Mouse (Mus musculus) left cerebral cortex, postnatal 25 days (tissue): Measurements from ENCODE around the gene Prkacb. TPM values are rescaled to one million over a fixed set of nuclear protein-coding genes. Genes with fewer than 3 reads are reported as not detected.
A peak's percentile ranks its signal among the peaks of the same experiment; 100 is the strongest.

Experiments
- DNase-seq, 2 experiments: peaks; one replicate each; pipeline ENCODE4 v3.0.0; 2022; ENCODE audit warnings: low spot score in 2 of 2, mixed read lengths in 1 of 2
- intact Hi-C: fragments of 180-260 bp; cut with DNase I; formaldehyde crosslinking; loops from one replicate; pipeline ENCODE4 v1.15.1; 2025
- total RNA-seq, 2 experiments: library from RNA; stranded (reverse); gene quantifications; 2 replicates each; pipeline ENCODE4 v1.2.3; 2021

Prkacb gene
- 100 to 1,000 TPM; 460 to 559 TPM for total RNA-seq

GRCm38 (mm10) chr3:146812901-146813393 is at the start of gene Prkacb:
Gene Prkacb (minus strand): TSS chr3:146812990.
- intact Hi-C loops, result loop anchor here (2.0 to 5.0 kb wide), 2 partner anchors 40 to 104 kb away; partner anchors contain the start of gene Ttll7
- DNase-seq, result peak; percentile 88 to 92

- intact Hi-C loops, result no loop called here
- DNase-seq, result no peak
Measured at GRCm38 (mm10) chr3:146860308-146860707, 47.5 kb upstream of the Prkacb start.

- DNase-seq, result peak in 1 of 2 experiments; percentile 77
Measured at GRCm38 (mm10) chr3:146857373-146857772, 44.6 kb upstream of the Prkacb start.

GRCm38 (mm10) chr3:146854473-146855087 is 41.8 kb upstream of the Prkacb start:
- intact Hi-C loops, result loop anchor here (5.0 kb wide), 1 partner anchor 58 kb away; no protein-coding TSS in a partner anchor
- no peak for DNase-seq

More at GRCm38 (mm10) chr3:146857373-146857772, 44.6 kb upstream of the Prkacb start:
- intact Hi-C loops, result no loop called here

- intact Hi-C loops, result loop anchor here (2.0 to 5.0 kb wide), 2 partner anchors 39 to 60 kb away; partner anchors contain the start of gene Prkacb
- DNase-seq, result peak; percentile 87 to 91
Measured at GRCm38 (mm10) chr3:146851966-146852891, 39.4 kb upstream of the Prkacb start, which contains the start of gene Ttll7. Gene Ttll7 (plus strand): TSS chr3:146852367.

- intact Hi-C loops, result no loop called here
- no peak for DNase-seq
Measured at GRCm38 (mm10) chr3:146849360-146849759, 36.6 kb upstream of the Prkacb start.

GRCm38 (mm10) chr3:146848112-146848511 is 35.3 kb upstream of the Prkacb start:
- DNase-seq, result no peak
- intact Hi-C loops, result no loop called here

- intact Hi-C loops, result no loop called here
- no peak for DNase-seq
Measured at GRCm38 (mm10) chr3:146846237-146846636, 33.4 kb upstream of the Prkacb start.

DNA sequence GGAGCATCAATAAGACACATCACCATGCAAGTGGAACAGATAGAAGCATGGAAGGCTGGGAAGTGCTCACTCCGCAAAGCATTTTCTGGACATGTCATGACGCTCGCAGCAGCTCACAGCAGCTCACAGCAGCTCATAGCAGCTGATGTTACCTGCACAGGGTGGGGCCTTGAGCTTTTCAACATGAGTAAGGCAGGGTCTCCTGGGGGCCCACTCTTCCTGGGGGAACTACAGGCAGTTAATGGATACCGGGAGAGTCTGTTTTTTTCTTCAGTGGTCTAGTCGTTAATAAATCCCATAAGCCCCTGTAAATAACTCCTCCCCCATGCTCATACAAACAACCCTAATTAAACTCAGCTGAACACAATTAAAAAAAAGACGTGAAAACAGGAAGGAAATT is 30.7 kb upstream of the Prkacb start:
- DNase-seq, result no peak
- intact Hi-C loops, result no loop called here

GRCm38 (mm10) chr3:146842766-146843165 is 30.0 kb upstream of the Prkacb start:
- intact Hi-C loops, result no loop called here
- no peak for DNase-seq

DNA sequence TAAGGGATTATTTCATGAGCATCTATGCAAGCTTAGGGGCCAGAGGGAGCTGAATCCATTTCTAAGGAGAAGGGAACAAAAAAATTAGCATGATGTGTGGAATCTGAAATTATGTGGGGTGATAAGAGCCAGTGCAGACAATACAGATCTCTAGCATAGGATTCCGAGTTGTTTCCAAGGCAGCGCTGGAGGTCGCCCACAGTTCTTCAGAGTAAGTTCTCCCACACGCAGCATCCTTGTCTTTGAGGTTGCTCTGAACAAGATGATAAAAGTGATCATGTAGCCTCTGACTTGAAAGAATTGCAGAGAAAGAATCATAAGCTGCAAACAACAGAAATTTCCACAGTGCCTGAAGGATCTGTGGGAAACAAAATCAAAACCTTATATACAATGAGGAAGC is 7.9 kb upstream of the Prkacb start:
- intact Hi-C loops, result no loop called here
- DNase-seq, result peak in 1 of 2 experiments; percentile 34

DNA sequence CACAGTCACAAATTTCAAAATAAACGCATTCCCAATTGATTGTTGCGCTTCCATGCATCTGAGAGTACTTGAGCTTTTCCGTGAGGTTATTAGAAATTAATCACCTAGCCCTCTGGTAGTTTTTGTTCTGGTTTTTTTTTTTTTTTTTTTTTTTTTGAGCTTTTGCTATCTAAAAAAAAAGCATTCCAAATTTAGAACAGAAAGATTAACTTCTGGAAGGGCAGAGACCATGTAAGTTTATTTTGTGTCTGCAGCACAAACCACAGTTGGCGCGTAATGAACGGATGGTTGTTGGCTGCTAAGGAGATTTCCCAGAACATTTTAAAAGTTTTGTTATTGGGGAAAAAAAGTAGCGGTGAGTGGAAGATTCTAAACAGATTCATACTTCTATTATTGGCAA is 834 bp upstream of the Prkacb start:
- DNase-seq, result no peak
- intact Hi-C loops, result loop anchor here (2.0 to 5.0 kb wide), 2 partner anchors 39 to 104 kb away; partner anchors contain the start of gene Ttll7

GRCm38 (mm10) chr3:146812041-146812878 is 530 bp downstream of the Prkacb start:
- intact Hi-C loops, result loop anchor here (2.0 to 5.0 kb wide), 2 partner anchors 41 to 105 kb away; partner anchors contain the start of gene Ttll7
- DNase-seq, result no peak

- intact Hi-C loops, result no loop called here
- no peak for DNase-seq
Measured at GRCm38 (mm10) chr3:146793554-146794257, 19.1 kb downstream of the Prkacb start.

- DNase-seq, result peak in 1 of 2 experiments; percentile 50
- intact Hi-C loops, result loop anchor here (1.0 kb wide), 2 partner anchors 122 to 154 kb away; no protein-coding TSS in a partner anchor
Measured at GRCm38 (mm10) chr3:146792144-146792748, 20.5 kb downstream of the Prkacb start.

DNA sequence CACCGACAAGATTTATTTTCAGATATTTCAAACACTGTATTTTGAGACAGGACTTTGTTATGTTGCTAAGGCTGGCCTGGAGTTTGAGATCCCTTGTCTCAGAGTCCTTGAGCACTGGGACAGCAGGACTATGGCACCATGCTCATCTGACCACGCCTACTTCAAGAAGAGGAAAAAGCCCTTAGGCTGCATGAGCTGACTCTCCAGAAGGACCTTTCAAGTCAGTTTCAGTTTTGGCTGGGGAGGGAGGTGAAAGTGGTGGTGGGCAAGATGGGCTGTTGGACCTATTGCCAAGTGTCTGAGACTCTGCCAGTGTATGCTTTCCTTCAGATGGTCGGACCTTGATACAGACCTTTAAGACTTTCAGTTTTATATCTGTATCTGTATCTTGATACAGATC is 28.6 kb downstream of the Prkacb start:
- no peak for DNase-seq
- intact Hi-C loops, result loop anchor here (5.0 to 10.0 kb wide), 3 partner anchors 329 to 597 kb away; no protein-coding TSS in a partner anchor

GRCm38 (mm10) chr3:146783645-146784225 is 29.1 kb downstream of the Prkacb start:
- intact Hi-C loops, result loop anchor here (2.0 to 10.0 kb wide), 5 partner anchors 219 to 596 kb away; partner anchors contain the start of gene Rpf1
- DNase-seq, result peak in 1 of 2 experiments; percentile 63
